Mouse (Mus musculus) ES-E14 (cell line): ENCODE measurements at regions not wholly inside any gene's neighbourhood (a gene's known extent, or its start where the extent isn't known, plus 50 kb on each side); places are given as distances from the start of the nearest gene placed in this dataset.

ENCODE experiments used
- HCFC1 ChIP-seq: IDR thresholded peaks from 2 replicates; pipeline ENCODE4 v1.6.1; 2012; ENCODE audit warnings: low read length, inconsistent platforms, borderline replicate concordance; ENCODE audit not compliant: insufficient read depth
- ZNF384 ChIP-seq: IDR thresholded peaks from 2 replicates; pipeline ENCODE4 v1.6.1; 2012; ENCODE audit warnings: low read depth, low read length, inconsistent platforms

GRCm38 (mm10) chr9:47346527-47347111 lies 183.4 kb upstream of the Cadm1 start:
- TF ChIP-seq HCFC1 (no peak), ZNF384 (no peak)
